Mouse (Mus musculus): Measurements from ENCODE around the gene Zzef1.

Gene Zzef1

GRCm38 (mm10) chr11:72960723-72961071, 164.7 kb downstream of the Zzef1 start:
- peak in 1 of 2 experiments; percentile 18 for DNase-seq

GRCm38 (mm10) chr11:72961072-72961980, 165.3 kb downstream of the Zzef1 start, which contains the start of gene Atp2a3:
TSS of gene Atp2a3 (plus strand) at chr11:72961169.
- peak; percentile 39 to 58 for DNase-seq

GRCm38 (mm10) chr11:72962378-72962777, 166.4 kb downstream of the Zzef1 start:
- no peak for DNase-seq

GRCm38 (mm10) chr11:72963058-72963788, 167.2 kb downstream of the Zzef1 start:
- peak in 1 of 2 experiments; percentile 30 for DNase-seq

DNA sequence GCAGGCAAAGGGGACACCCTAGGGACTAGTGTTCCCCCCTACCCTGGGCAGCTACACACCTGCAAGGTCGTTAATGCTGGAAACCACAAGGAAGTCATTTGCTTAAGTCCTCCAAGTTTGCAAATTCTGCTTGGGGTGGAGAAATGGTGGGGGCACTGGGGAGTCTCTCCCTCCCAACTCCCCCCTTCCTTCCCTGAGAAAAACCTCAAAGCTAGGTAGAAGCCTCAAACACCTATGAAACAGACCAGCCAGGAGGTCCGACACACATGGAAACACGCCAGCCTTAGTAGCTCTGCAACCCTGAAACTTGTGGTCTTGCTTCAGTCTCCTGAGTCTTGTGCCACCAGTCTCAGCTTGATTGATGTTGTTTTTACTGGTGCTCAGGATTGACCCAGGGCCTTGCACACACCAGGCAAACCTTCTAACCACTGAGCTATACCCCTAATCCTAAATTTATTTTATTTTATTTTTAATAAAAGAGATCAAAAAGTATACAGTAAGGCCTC, 167.8 kb downstream of the Zzef1 start:
- DNase-seq: no peak

DNA sequence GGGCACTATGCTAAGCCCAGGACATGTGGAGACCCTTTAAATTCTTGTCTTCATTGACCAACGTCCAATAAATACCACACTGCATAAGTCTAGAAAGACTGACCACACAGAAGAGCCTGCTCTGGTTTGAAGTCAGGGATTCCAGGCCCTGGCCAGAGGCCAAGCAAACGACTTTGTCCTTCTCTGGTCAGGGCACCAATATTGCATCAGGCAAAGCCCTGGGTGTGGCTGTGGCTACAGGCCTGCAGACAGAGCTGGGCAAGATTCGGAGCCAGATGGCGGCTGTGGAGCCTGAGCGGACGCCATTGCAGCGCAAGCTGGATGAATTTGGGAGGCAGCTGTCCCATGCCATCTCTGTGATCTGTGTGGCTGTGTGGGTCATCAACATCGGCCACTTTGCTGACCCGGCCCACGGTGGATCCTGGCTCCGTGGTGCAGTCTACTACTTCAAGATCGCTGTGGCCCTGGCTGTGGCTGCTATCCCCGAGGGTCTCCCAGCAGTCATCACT, 179.0 kb downstream of the Zzef1 start:
- DNase-seq: no peak

Data from kidney, postnatal 4 days (tissue).